Mouse (Mus musculus) adrenal gland, adult 8-10 months (tissue): Measurements from ENCODE around the gene Dll4. TPM values are rescaled to one million over a fixed set of nuclear protein-coding genes. Genes with fewer than 3 reads are reported as not detected.

Source experiments
- total RNA-seq, 4 experiments: library from RNA; stranded (reverse); gene quantifications; 2 replicates each; pipeline ENCODE4 v1.2.4; 2022

Dll4 gene
- total RNA-seq, 4 experiments from 2014 or later: 11.5 to 18.6 (median 16.2) TPM

Other genes with a start within 250 kb of the Dll4 start
- gene Rad51, start 213.0 kb upstream of the Dll4 start, total RNA-seq: 1 to 10 TPM; 1.1 to 2.2 (median 1.7) TPM
- gene Rmdn3, start 168.8 kb upstream of the Dll4 start, total RNA-seq: 10 to 100 TPM; 47.8 to 60.9 (median 54.4) TPM
- gene Gchfr, start 158.0 kb upstream of the Dll4 start, total RNA-seq: 10 to 100 TPM in 2 of 4 experiments, 1 to 10 TPM in 2; 9.3 to 13.7 (median 10.9) TPM
- gene Gm14137, start 151.3 kb upstream of the Dll4 start, total RNA-seq: under 1 TPM; 0.09 to 0.28 (median 0.24) TPM
- 10 to 100 TPM; 26.6 to 52.4 (median 38.3) TPM for gene Zfyve19, start 117.2 kb upstream of the Dll4 start, total RNA-seq
- 10 to 100 TPM; 16.5 to 24.6 (median 20.8) TPM for gene Dnajc17, start 117.0 kb upstream of the Dll4 start, total RNA-seq
- gene Ppp1r14d, start 95.9 kb upstream of the Dll4 start, total RNA-seq: not detected
- gene Spint1, start 88.4 kb upstream of the Dll4 start, total RNA-seq: 1 to 10 TPM; 1.8 to 3.9 (median 2.6) TPM
- gene Rhov, start 54.5 kb upstream of the Dll4 start, total RNA-seq: 1 to 10 TPM in 3 of 4 experiments, under 1 TPM in 1; 0.61 to 2.9 (median 2.1) TPM
- gene Vps18, start 37.0 kb upstream of the Dll4 start, total RNA-seq: 10 to 100 TPM; 27.2 to 29.5 (median 27.7) TPM
- gene Chac1, start 25.4 kb downstream of the Dll4 start, total RNA-seq: 1 to 10 TPM; 3.9 to 7.2 (median 4.9) TPM
- gene Ino80, start 151.9 kb downstream of the Dll4 start, total RNA-seq: 10 to 100 TPM; 21.6 to 30.7 (median 23.7) TPM
- gene Exd1, start 221.8 kb downstream of the Dll4 start, total RNA-seq: 1 to 10 TPM in 3 of 4 experiments, under 1 TPM in 1; 0.99 to 2.1 (median 1.1) TPM
- 100 to 1,000 TPM; 229 to 290 (median 261) TPM for gene Chp1, start 221.9 kb downstream of the Dll4 start, total RNA-seq